ENCODE assay signal across 8 mouse cellular contexts in the genomic region with DNA sequence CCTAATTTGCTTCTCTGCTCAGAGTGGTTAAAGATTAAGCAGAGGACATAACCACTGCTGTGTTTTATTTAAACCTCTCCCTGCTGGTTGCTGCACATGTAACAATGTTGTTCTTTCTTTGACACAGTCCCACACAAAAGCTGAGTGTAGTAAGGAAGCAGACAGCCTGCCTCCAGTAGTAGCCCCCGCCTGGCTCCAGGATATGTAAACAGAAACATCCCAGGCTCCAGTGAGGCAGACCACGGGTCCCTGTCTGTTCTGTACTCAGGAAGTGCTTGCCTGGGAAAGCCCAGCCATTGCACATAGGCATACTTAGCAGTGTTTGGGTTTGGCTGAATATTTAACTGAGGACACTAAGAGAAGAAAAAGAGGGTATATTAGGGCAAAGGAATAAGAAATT.
DNase-seq lines count a peak whose midpoint lies in the region; ATAC-seq and TF ChIP-seq lines count a peak whose summit lies in the region.
"Had no signal": no experiment of that assay in that cellular context is flagged by ENCODE, and none has a peak within 500 bp of the region (broad histone marks: within the 10 kb centered on the region; RNA-seq: fewer than 3 reads in every experiment).

No protein-coding gene starts in this region.

- H3K27ac ChIP-seq in forebrain, postnatal 0 days (ENCODE audit: low read depth, low read length), result no peak overlapping the region
- H3K27ac ChIP-seq in intestine, embryonic 15.5 days, result peak overlapping the region; percentile 57; the same call in 1 of the 2 replicates
- 0 out of 2 replicates have a peak overlapping the region, but pooled peaks have one; percentile 37 for H3K27ac ChIP-seq in midbrain, embryonic 14.5 days (replicated peaks; ENCODE audit: low read depth, low read length)
- H3K27ac ChIP-seq: neural tube, embryonic 12.5 days had no signal

- peak; percentile 11 for DNase-seq in embryo, embryonic 11.5 days (ENCODE audit: low read depth, low spot score)
- DNase-seq in forebrain, postnatal 0 days, result peak; percentile 16
- peak; percentile 21 to 64 for DNase-seq in left cerebral cortex, postnatal 25 days (ENCODE audit: low spot score in 2 of 2)
- DNase-seq in midbrain, embryonic 14.5 days, result peak; percentile 44
- DNase-seq in urinary bladder, postnatal 10 days (ENCODE audit: low spot score), result no peak
- DNase-seq in thymus, postnatal 36 days, result no peak

- no peak overlapping the region for H3K4me3 ChIP-seq in forebrain, postnatal 0 days (ENCODE audit: low read depth, low read length)
- no peak overlapping the region for H3K4me3 ChIP-seq in intestine, embryonic 15.5 days (replicated peaks)
- H3K4me3 ChIP-seq in midbrain, embryonic 14.5 days (replicated peaks; ENCODE audit: low read depth, low read length), result no peak overlapping the region
- H3K4me3 ChIP-seq: neural tube, embryonic 12.5 days had no signal

- 0 out of 2 replicates have a peak, but pooled peaks cover 2% of the 10 kb centered on the region for H3K4me1 ChIP-seq in forebrain, postnatal 0 days (ENCODE audit: insufficient read depth)
- 0 out of 2 replicates have a peak, but pooled peaks cover 3% of the 10 kb centered on the region for H3K4me1 ChIP-seq in intestine, embryonic 15.5 days (replicated peaks)
- H3K4me1 ChIP-seq in midbrain, embryonic 14.5 days (ENCODE audit: control insufficient read depth, insufficient read depth, low read length), result no peaks in the 10 kb centered on the region
- H3K4me1 ChIP-seq: neural tube, embryonic 12.5 days had no signal

- H3K9me3 ChIP-seq in forebrain, postnatal 0 days (ENCODE audit: low read length), result no peaks in the 10 kb centered on the region
- no peaks in the 10 kb centered on the region for H3K9me3 ChIP-seq in intestine, embryonic 15.5 days
- no peaks in the 10 kb centered on the region for H3K9me3 ChIP-seq in midbrain, embryonic 14.5 days (ENCODE audit: control insufficient read depth, low read length)
- H3K9me3 ChIP-seq: neural tube, embryonic 12.5 days had no signal

- peak; percentile 69 for ATAC-seq in forebrain, postnatal 0 days
- ATAC-seq in intestine, embryonic 15.5 days, result peak; percentile 88
- no peak for ATAC-seq in midbrain, embryonic 14.5 days (ENCODE audit: low FRiP score, low TSS enrichment)

- H3K36me3 ChIP-seq in forebrain, postnatal 0 days (ENCODE audit: insufficient read depth), result no peaks in the 10 kb centered on the region
- no peaks in the 10 kb centered on the region for H3K36me3 ChIP-seq in intestine, embryonic 15.5 days
- no peaks in the 10 kb centered on the region; the same call in 1 of the 2 replicates for H3K36me3 ChIP-seq in midbrain, embryonic 14.5 days (ENCODE audit: control insufficient read depth, insufficient read depth, low read length)
- H3K36me3 ChIP-seq: neural tube, embryonic 12.5 days had no signal

- H3K27me3 ChIP-seq in forebrain, postnatal 0 days (ENCODE audit: insufficient read depth, low read length), result no peaks in the 10 kb centered on the region
- H3K27me3 ChIP-seq in intestine, embryonic 15.5 days (replicated peaks), result no peaks in the 10 kb centered on the region
- H3K27me3 ChIP-seq in midbrain, embryonic 14.5 days (ENCODE audit: control insufficient read depth, insufficient read depth, low read length), result no peaks in the 10 kb centered on the region
- H3K27me3 ChIP-seq: neural tube, embryonic 12.5 days had no signal

- no peak overlapping the region for H3K9ac ChIP-seq in forebrain, postnatal 0 days
- no peak overlapping the region for H3K9ac ChIP-seq in intestine, embryonic 15.5 days
- H3K9ac ChIP-seq in midbrain, embryonic 14.5 days (replicated peaks; ENCODE audit: low read length), result no peak overlapping the region
- H3K9ac ChIP-seq: neural tube, embryonic 12.5 days had no signal

- no peak overlapping the region for H3K4me2 ChIP-seq in forebrain, postnatal 0 days (ENCODE audit: low read depth)
- H3K4me2 ChIP-seq in intestine, embryonic 15.5 days (replicated peaks), result no peak overlapping the region
- H3K4me2 ChIP-seq in midbrain, embryonic 14.5 days (ENCODE audit: low read length), result no peak overlapping the region
- H3K4me2 ChIP-seq: neural tube, embryonic 12.5 days had no signal

- WGBS in forebrain, postnatal 0 days, result 8% methylated on average over 2 of the region's 2 CpGs
- WGBS in intestine, embryonic 15.5 days, result 2% methylated on average over 2 of the region's 2 CpGs
- WGBS in midbrain, embryonic 14.5 days, result 16% methylated on average over 2 of the region's 2 CpGs

- intact Hi-C loops in left cerebral cortex, postnatal 25 days (cut with DNase I), result no loop called here

- no peak for TF ChIP-seq CTCF in forebrain, postnatal 0 days (IDR thresholded peaks at IDR 0.05; ENCODE audit: low read depth)

Comparison
In these comparisons a context has a peak if more than half of its experiments do, and no peak if none do; other contexts are left out.
1. DNase-seq: peak in embryo, embryonic 11.5 days (single experiment), forebrain, postnatal 0 days (single experiment), left cerebral cortex, postnatal 25 days (2 of 2) and midbrain, embryonic 14.5 days (single experiment); none in urinary bladder, postnatal 10 days (single experiment) and thymus, postnatal 36 days (0 of 2).